ENCODE assay signal across 29 mouse cellular contexts in genomic region chr7:24435305-24435704, GRCm38 (mm10). TPM values are rescaled to one million over a fixed set of nuclear protein-coding genes. Genes with fewer than 3 reads are reported as not detected.
"Had no signal": no experiment of that assay in that cellular context is flagged by ENCODE, and none has a peak within 500 bp of the region (broad histone marks: within the 10 kb centered on the region; RNA-seq: fewer than 3 reads in every experiment).

No protein-coding gene starts in this region.

- H3K27ac ChIP-seq: gastrocnemius, adult 2 months; heart, embryonic 10.5 days; hindbrain, embryonic 15.5 days; intestine, embryonic 15.5 days; layer of hippocampus, adult 2 months; left cerebral cortex, adult 2 months; limb, embryonic 10.5 days; limb, embryonic 12.5 days; liver, embryonic 13.5 days; liver, embryonic 15.5 days had no signal

- H3K9ac ChIP-seq: heart, embryonic 12.5 days; hindbrain, embryonic 15.5 days; intestine, embryonic 15.5 days; limb, embryonic 12.5 days; liver, embryonic 13.5 days; liver, embryonic 15.5 days had no signal

- H3K27me3 ChIP-seq: hindbrain, embryonic 15.5 days had no signal

- H3K9me3 ChIP-seq: heart, embryonic 12.5 days; hindbrain, embryonic 15.5 days; intestine, embryonic 15.5 days; limb, embryonic 10.5 days; liver, embryonic 13.5 days; liver, embryonic 15.5 days had no signal

- H3K36me3 ChIP-seq: heart, embryonic 10.5 days; heart, embryonic 12.5 days; hindbrain, embryonic 15.5 days; intestine, embryonic 15.5 days; limb, embryonic 10.5 days; limb, embryonic 12.5 days; liver, embryonic 13.5 days; liver, embryonic 15.5 days had no signal

- H3K4me2 ChIP-seq: heart, embryonic 12.5 days; hindbrain, embryonic 15.5 days; intestine, embryonic 15.5 days; limb, embryonic 12.5 days; liver, embryonic 13.5 days; liver, embryonic 15.5 days had no signal

- ATAC-seq: inflammation-experienced regulatory T-cells, adult 6 months; intestine, embryonic 15.5 days; intestine, postnatal 0 days had no signal

- H3K4me3 ChIP-seq: gastrocnemius, adult 2 months; heart, embryonic 10.5 days; heart, embryonic 12.5 days; hindbrain, embryonic 15.5 days; intestine, embryonic 15.5 days; layer of hippocampus, adult 2 months; left cerebral cortex, adult 2 months; limb, embryonic 10.5 days; limb, embryonic 12.5 days; liver, embryonic 13.5 days; liver, embryonic 15.5 days had no signal

- DNase-seq: gastrocnemius, adult 2 months; gastrocnemius, postnatal 10 days; gastrocnemius, postnatal 25 days; heart, adult 18-20 months; heart, postnatal 10 days; heart, postnatal 4 days; kidney, adult 18-20 months; kidney, adult 8-10 months; kidney, postnatal 10 days; kidney, postnatal 25 days; kidney, postnatal 4 days; liver, embryonic 13.5 days had no signal

- H3K4me1 ChIP-seq: hindbrain, embryonic 15.5 days; intestine, embryonic 15.5 days; limb, embryonic 10.5 days; limb, embryonic 12.5 days; liver, embryonic 13.5 days; liver, embryonic 15.5 days had no signal

RNA-seq across cellular contexts. Expression of gene Irgc1, which starts 16.8 kb away (rescaled TPM):
- polyA plus RNA-seq: heart, embryonic 10.5 days; heart, embryonic 12.5 days; heart, embryonic 14.5 days; hindbrain, embryonic 11.5 days; hindbrain, embryonic 15.5 days; inflammation-experienced regulatory T-cells, adult 6 months; intestine, embryonic 15.5 days; intestine, postnatal 0 days; kidney, embryonic 14.5 days; kidney, embryonic 16.5 days; limb, embryonic 10.5 days; limb, embryonic 12.5 days; limb, embryonic 14.5 days; liver, adult 2 months; liver, embryonic 13.5 days had no signal

RNA-seq across cellular contexts. Expression of gene Cadm4, which starts 46.5 kb away (rescaled TPM):
- polyA plus RNA-seq: inflammation-experienced regulatory T-cells, adult 6 months had no signal
